Mouse (Mus musculus): Measurements from ENCODE around the gene Vmn1r90. TPM values are rescaled to one million over a fixed set of nuclear protein-coding genes. Genes with fewer than 3 reads are reported as not detected.
"Not testable (repeated sequence)": the region's sequence is repeated elsewhere in the genome, so short reads cannot be mapped to it uniquely, and the experiment has no call there.

Vmn1r90 gene
- 0.09 and 0.13 TPM in 2 replicates for polyA plus RNA-seq (2016; fragmentation: Nextera tagmentation; extraction: Ambion mirVana)

DNA sequence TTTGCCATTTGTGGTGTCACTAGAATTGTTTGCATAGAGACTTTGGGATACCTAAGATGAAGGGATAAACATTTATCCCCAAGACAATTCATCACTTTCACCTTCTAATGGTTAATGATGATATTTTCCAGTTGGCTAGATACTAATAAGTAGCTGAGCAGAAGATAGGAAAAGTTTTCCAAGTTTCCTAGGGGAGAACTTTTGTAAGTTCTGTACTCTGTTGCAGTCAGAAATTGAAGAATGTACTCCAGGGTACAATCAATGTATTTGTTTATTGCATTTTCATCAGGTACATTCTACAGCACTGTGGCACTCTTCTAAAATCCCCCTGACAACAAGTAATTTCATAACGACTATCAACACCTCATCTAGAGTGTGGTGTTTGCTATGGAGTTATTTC, at the start of gene Vmn1r90:
Gene Vmn1r90, minus strand, starts transcription at position 101 of the 400 bp plus-strand sequence.
- Histone ChIP-seq H3K36me3 (replicated peaks) (no peaks in the 10 kb centered on the region), H3K27me3 (replicated peaks; ENCODE audit: low read depth, poor library complexity, severe bottlenecking) (no peaks in the 10 kb centered on the region), H3K4me1 (no peaks in the 10 kb centered on the region), H3K27ac (replicated peaks) (no peak within 1 kb of the TSS), H3K4me3 (no peak within 1 kb of the TSS), H3K9me3 (peaks cover 35% of the 10 kb centered on the region)
- no peak for DNase-seq (ENCODE audit: low spot score)
- WGBS = 70% methylated on average over 1 of the region's 1 CpGs

DNA sequence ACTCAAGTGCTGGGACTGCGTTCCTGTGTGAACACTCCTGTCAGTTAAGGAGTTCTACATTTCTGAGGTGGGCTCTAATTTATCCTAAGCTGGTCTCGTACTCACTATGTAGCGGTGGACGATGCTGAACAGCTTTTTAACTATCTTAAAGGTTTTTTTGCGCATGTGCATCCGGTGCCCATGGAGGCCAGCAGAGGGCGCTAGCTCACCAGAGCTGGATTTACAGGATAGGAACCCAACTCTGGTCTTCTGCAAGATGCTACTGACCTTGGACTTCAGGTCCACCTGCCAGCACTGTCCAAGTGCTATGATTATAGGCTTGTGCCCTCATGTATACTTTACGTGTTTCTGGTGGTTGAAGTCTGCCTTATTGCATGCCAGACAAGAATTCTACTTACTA, 29.7 kb upstream of the Vmn1r90 start:
- not testable (repeated sequence) for H3K4me1 ChIP-seq; H3K4me3 ChIP-seq; H3K36me3 ChIP-seq (replicated peaks); H3K27ac ChIP-seq (replicated peaks); DNase-seq (ENCODE audit: low spot score); H3K27me3 ChIP-seq (replicated peaks; ENCODE audit: low read depth, poor library complexity, severe bottlenecking)
- WGBS = 61% methylated on average over 8 of the region's 8 CpGs
- peaks cover 68% of the 10 kb centered on the region for H3K9me3 ChIP-seq

DNA sequence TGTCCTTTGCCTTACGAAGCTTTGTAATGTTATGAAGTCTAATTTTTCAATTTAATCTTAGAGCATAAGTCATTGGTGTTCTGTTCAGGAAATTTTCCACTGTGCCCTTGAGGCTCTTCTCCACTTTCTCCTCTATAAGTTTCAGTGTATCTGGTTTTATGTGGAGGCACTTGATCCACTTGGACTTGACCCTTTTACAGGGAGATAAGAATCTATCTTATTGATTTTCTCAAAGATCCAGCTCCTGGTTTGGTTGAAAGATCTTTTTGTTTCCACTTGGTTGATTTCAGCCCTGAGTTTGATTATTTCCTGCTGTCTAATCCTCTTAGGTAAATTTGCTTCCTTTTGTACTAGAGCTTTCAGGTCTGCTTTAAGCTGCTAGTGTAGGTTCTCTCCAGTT, 11.0 kb downstream of the Vmn1r90 start:
- Histone ChIP-seq H3K4me3 (no peak overlapping the region), H3K9me3 (peaks cover 65% of the 10 kb centered on the region), H3K27ac (replicated peaks) (no peak overlapping the region), H3K27me3 (replicated peaks; ENCODE audit: low read depth, poor library complexity, severe bottlenecking) (no peaks in the 10 kb centered on the region), H3K4me1 (no peaks in the 10 kb centered on the region), H3K36me3 (replicated peaks) (no peaks in the 10 kb centered on the region)
- DNase-seq (ENCODE audit: low spot score) = no peak
- WGBS = 93% methylated on average over 1 of the region's 1 CpGs

GRCm38 (mm10) chr7:14525280-14525679, 38.0 kb downstream of the Vmn1r90 start:
- Histone ChIP-seq H3K9me3 (peaks cover 52% of the 10 kb centered on the region), H3K4me3 (no peak overlapping the region), H3K4me1 (no peaks in the 10 kb centered on the region), H3K27me3 (replicated peaks; ENCODE audit: low read depth, poor library complexity, severe bottlenecking) (no peaks in the 10 kb centered on the region), H3K36me3 (replicated peaks) (no peaks in the 10 kb centered on the region), H3K27ac (replicated peaks) (no peak overlapping the region)
- no peak for DNase-seq (ENCODE audit: low spot score)
- 67% methylated on average over 1 of the region's 1 CpGs for WGBS

DNA sequence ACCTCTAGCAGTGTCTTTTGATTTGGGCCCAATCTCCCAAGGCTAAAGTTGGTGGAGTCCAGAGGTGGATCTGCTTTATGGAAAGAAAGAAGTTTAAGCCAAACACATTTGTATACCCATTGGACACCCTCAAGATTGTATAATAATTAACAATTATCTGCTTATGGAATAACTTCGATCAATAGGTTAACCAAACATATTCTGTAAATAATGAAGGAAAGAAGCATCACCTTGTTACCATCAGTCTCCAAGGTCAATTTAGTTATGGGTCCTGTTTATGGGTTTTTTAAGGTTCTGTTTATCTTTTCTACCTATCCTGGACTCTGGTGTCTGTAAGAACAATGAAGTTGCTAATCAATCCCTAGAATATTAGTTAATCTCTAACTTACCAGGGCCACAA, 40.7 kb downstream of the Vmn1r90 start:
- no peak overlapping the region for H3K4me3 ChIP-seq
- H3K9me3 ChIP-seq = peaks cover 64% of the 10 kb centered on the region
- no peaks in the 10 kb centered on the region for H3K36me3 ChIP-seq (replicated peaks)
- H3K27me3 ChIP-seq (replicated peaks; ENCODE audit: low read depth, poor library complexity, severe bottlenecking) = no peaks in the 10 kb centered on the region
- no peak for DNase-seq (ENCODE audit: low spot score)
- no peak overlapping the region for H3K27ac ChIP-seq (replicated peaks)
- no peaks in the 10 kb centered on the region for H3K4me1 ChIP-seq
- WGBS = 91% methylated on average over 1 of the region's 1 CpGs

- Histone ChIP-seq H3K9me3 (peaks cover 76% of the 10 kb centered on the region), H3K4me3 (no peak overlapping the region), H3K27ac (replicated peaks) (no peak overlapping the region), H3K4me1 (no peaks in the 10 kb centered on the region), H3K27me3 (replicated peaks; ENCODE audit: low read depth, poor library complexity, severe bottlenecking) (no peaks in the 10 kb centered on the region), H3K36me3 (replicated peaks) (no peaks in the 10 kb centered on the region)
- no peak for DNase-seq (ENCODE audit: low spot score)
- 72% methylated on average over 3 of the region's 3 CpGs for WGBS
Measured at GRCm38 (mm10) chr7:14518301-14518700, 45.0 kb downstream of the Vmn1r90 start.

Other genes starting within 250 kb of the Vmn1r90 start
- gene Obox8, start 229.9 kb downstream of the Vmn1r90 start, polyA plus RNA-seq (2016; fragmentation: Nextera tagmentation; extraction: Ambion mirVana) = not detected in 2 replicates
- not detected in 2 replicates for gene Sult2a8, start 116.7 kb downstream of the Vmn1r90 start, polyA plus RNA-seq (2016; fragmentation: Nextera tagmentation; extraction: Ambion mirVana)
- gene Sult2a7, start 69.3 kb downstream of the Vmn1r90 start, polyA plus RNA-seq (2016; fragmentation: Nextera tagmentation; extraction: Ambion mirVana) = not detected in 2 replicates
- not detected in 2 replicates for gene Obox7, start 96.0 kb upstream of the Vmn1r90 start, polyA plus RNA-seq (2016; fragmentation: Nextera tagmentation; extraction: Ambion mirVana)

Data from embryonic facial prominence, embryonic 10.5 days (tissue).